Mouse (Mus musculus) MEL (cell line): ENCODE measurements at regions not wholly inside any gene's neighbourhood (a gene's known extent, or its start where the extent isn't known, plus 50 kb on each side); places are given as distances from the start of the nearest gene placed in this dataset.
A peak's percentile ranks its signal among the peaks of the same experiment; 100 is the strongest.

Experiments
- DNase-seq: peaks from one replicate; pipeline ENCODE4 v3.0.0; 2011; ENCODE audit warnings: low read depth, low spot score
- H3K27ac ChIP-seq: 2 replicates; pipeline ENCODE4 v1.5.1; 2012; ENCODE audit warnings: low read depth, mild to moderate bottlenecking, control low read depth, low read length, moderate library complexity; ENCODE audit not compliant: control insufficient read depth
- H3K27me3 ChIP-seq, 2 experiments: fragments of 150-350 bp in 1 of 2; sonication (generic) in 1 of 2; 2 replicates each; pipeline ENCODE4 v1.6.1; 2012; ENCODE audit warnings: low read length in 2 of 2, mild to moderate bottlenecking in 2 of 2, improper control_type of control experiment in 1 of 2, moderate library complexity in 1 of 2; ENCODE audit not compliant: insufficient read depth in 2 of 2, control insufficient read depth in 1 of 2
- H3K36me3 ChIP-seq, 2 experiments: 2 replicates each; pipeline ENCODE4 v1.6.1; 2012 to 2014; ENCODE audit warnings: low read length in 2 of 2, improper control_type of control experiment in 1 of 2, inconsistent platforms in 1 of 2, mild to moderate bottlenecking in 1 of 2; ENCODE audit not compliant: insufficient read depth in 2 of 2, control insufficient read depth in 1 of 2
- H3K4me1 ChIP-seq, 2 experiments: fragments of 150-350 bp in 1 of 2; sonication (generic) in 1 of 2; 2 replicates each; pipeline ENCODE4 v1.6.1; 2012; ENCODE audit warnings: low read length in 2 of 2, improper control_type of control experiment in 1 of 2, mild to moderate bottlenecking in 1 of 2; ENCODE audit not compliant: insufficient read depth in 2 of 2, control insufficient read depth in 1 of 2
- H3K4me3 ChIP-seq, 2 experiments: fragments of 150-350 bp in 1 of 2; sonication (generic) in 1 of 2; 2 replicates each; pipeline ENCODE4 v1.5.1; 2012; ENCODE audit warnings: low read depth in 2 of 2, low read length in 2 of 2, mild to moderate bottlenecking in 2 of 2, moderate library complexity in 2 of 2, control low read depth in 1 of 2, improper control_type of control experiment in 1 of 2; ENCODE audit not compliant: control insufficient read depth in 1 of 2, insufficient read depth in 1 of 2
- H3K79me2 ChIP-seq: 2 replicates; pipeline ENCODE4 v1.6.1; 2012; ENCODE audit warnings: mild to moderate bottlenecking, low read length, moderate library complexity; ENCODE audit not compliant: control insufficient read depth, poor library complexity, insufficient read depth
- H3K9ac ChIP-seq: 2 replicates; pipeline ENCODE4 v1.6.1; 2012; ENCODE audit warnings: low read depth, mild to moderate bottlenecking, control low read depth, low read length, moderate library complexity; ENCODE audit not compliant: control insufficient read depth, poor library complexity, severe bottlenecking
- H3K9me3 ChIP-seq: fragments of 150-350 bp; sonication (generic); replicated peaks from 2 replicates; pipeline ENCODE4 v1.6.1; 2012; ENCODE audit warnings: mild to moderate bottlenecking, low read length, improper control_type of control experiment, moderate library complexity; ENCODE audit not compliant: insufficient read depth
- CHD2 ChIP-seq: IDR thresholded peaks from 2 replicates; pipeline ENCODE4 v1.6.1; 2011; ENCODE audit warnings: low read length, improper control_type of control experiment
- CTCF ChIP-seq, 3 experiments: IDR thresholded peaks in 2 of 3; conservative IDR thresholded peaks in 1 of 3; 2 replicates each; pipeline ENCODE4 v1.5.1; 2011 to 2012; ENCODE audit warnings: low read length in 3 of 3, low read depth in 2 of 3, mild to moderate bottlenecking in 2 of 3, improper control_type of control experiment in 1 of 3, inconsistent platforms in 1 of 3, mixed read lengths in 1 of 3, moderate library complexity in 1 of 3; ENCODE audit not compliant: control insufficient read depth in 1 of 3, insufficient read depth in 1 of 3, poor library complexity in 1 of 3, severe bottlenecking in 1 of 3
- GATA1 ChIP-seq: IDR thresholded peaks from 2 replicates; pipeline ENCODE4 v1.6.1; 2011; ENCODE audit warnings: low read depth, low read length, improper control_type of control experiment
- JUND ChIP-seq: IDR thresholded peaks from 2 replicates; pipeline ENCODE4 v1.6.1; 2011; ENCODE audit warnings: low read depth, mild to moderate bottlenecking, improper control_type of control experiment, low read length
- MAFK ChIP-seq: IDR thresholded peaks from 2 replicates; pipeline ENCODE4 v1.6.1; 2011; ENCODE audit warnings: low read depth, mild to moderate bottlenecking, low read length, improper control_type of control experiment, borderline replicate concordance
- MAX ChIP-seq: IDR thresholded peaks from 2 replicates; pipeline ENCODE4 v1.6.1; 2011; ENCODE audit warnings: low read length, improper control_type of control experiment
- MEF2A ChIP-seq: IDR thresholded peaks from 2 replicates; pipeline ENCODE4 v1.6.1; 2014; ENCODE audit warnings: low read depth, mild to moderate bottlenecking, inconsistent platforms, low read length, improper control_type of control experiment; ENCODE audit not compliant: poor library complexity, insufficient replicate concordance, severe bottlenecking; ENCODE audit errors: extremely low read depth
- MYB ChIP-seq: IDR thresholded peaks from 2 replicates; pipeline ENCODE4 v1.6.1; 2011; ENCODE audit warnings: mild to moderate bottlenecking, low read depth, low read length, improper control_type of control experiment
- MYC ChIP-seq: IDR thresholded peaks from 2 replicates; pipeline ENCODE4 v1.6.1; 2011; ENCODE audit warnings: low read depth, mild to moderate bottlenecking, low read length, improper control_type of control experiment, moderate library complexity
- POLR2A ChIP-seq, 2 experiments: IDR thresholded peaks; 2 replicates each; pipeline ENCODE4 v1.6.1; 2011 to 2012; ENCODE audit warnings: low read length in 2 of 2, mild to moderate bottlenecking in 2 of 2, control low read depth in 1 of 2, improper control_type of control experiment in 1 of 2, low read depth in 1 of 2, moderate library complexity in 1 of 2; ENCODE audit not compliant: control insufficient read depth in 1 of 2, insufficient read depth in 1 of 2, poor library complexity in 1 of 2
- RAD21 ChIP-seq: IDR thresholded peaks from 2 replicates; pipeline ENCODE4 v1.6.1; 2011; ENCODE audit warnings: mild to moderate bottlenecking, low read depth, low read length, improper control_type of control experiment
- SIN3A ChIP-seq: IDR thresholded peaks from 2 replicates; pipeline ENCODE4 v1.6.1; 2012; ENCODE audit warnings: low read length, improper control_type of control experiment, inconsistent platforms
- SMC3 ChIP-seq: IDR thresholded peaks from 2 replicates; pipeline ENCODE4 v1.6.1; 2011; ENCODE audit warnings: low read depth, low read length, improper control_type of control experiment
- TAL1 ChIP-seq: IDR thresholded peaks from 2 replicates; pipeline ENCODE4 v1.6.1; 2012; ENCODE audit warnings: mild to moderate bottlenecking, inconsistent platforms, low read length, moderate library complexity, mixed read lengths
- TBP ChIP-seq: IDR thresholded peaks from 2 replicates; pipeline ENCODE4 v1.8.0; 2011; ENCODE audit warnings: low read depth, low read length, improper control_type of control experiment
- TCF12 ChIP-seq: IDR thresholded peaks from 2 replicates; pipeline ENCODE4 v1.6.1; 2014; ENCODE audit warnings: low read depth, mild to moderate bottlenecking, inconsistent platforms, low read length, improper control_type of control experiment, moderate library complexity
- ZC3H11A ChIP-seq: IDR thresholded peaks from 2 replicates; pipeline ENCODE4 v1.6.1; 2012; ENCODE audit warnings: low read depth, mild to moderate bottlenecking, inconsistent platforms, low read length, improper control_type of control experiment
- ZKSCAN1 ChIP-seq: IDR thresholded peaks from 2 replicates; pipeline ENCODE4 v1.6.1; 2012; ENCODE audit warnings: low read depth, mild to moderate bottlenecking, inconsistent platforms, low read length, improper control_type of control experiment, moderate library complexity
- ZMIZ1 ChIP-seq: IDR thresholded peaks from 2 replicates; pipeline ENCODE4 v1.6.1; 2012; ENCODE audit warnings: low read depth, mild to moderate bottlenecking, inconsistent platforms, low read length, improper control_type of control experiment, moderate library complexity

GRCm38 (mm10) chrX:64080717-64081116 is 71.3 kb downstream of the Gm6760 start:
- H3K27ac ChIP-seq = no peak overlapping the region
- no peaks in the 10 kb centered on the region for H3K9me3 ChIP-seq
- H3K4me3 ChIP-seq = no peak overlapping the region
- no peaks in the 10 kb centered on the region for H3K79me2 ChIP-seq
- DNase-seq = no peak
- H3K9ac ChIP-seq = no peak overlapping the region
- no peaks in the 10 kb centered on the region for H3K4me1 ChIP-seq
- H3K27me3 ChIP-seq = no peaks in the 10 kb centered on the region
- H3K36me3 ChIP-seq = no peaks in the 10 kb centered on the region
- TF ChIP-seq ZMIZ1 (no peak), SMC3 (no peak), ZC3H11A (no peak), TAL1 (no peak), CHD2 (no peak), MYB (no peak)

- Histone ChIP-seq H3K9me3 (no peaks in the 10 kb centered on the region), H3K4me3 (no peak overlapping the region), H3K27me3 (no peaks in the 10 kb centered on the region), H3K4me1 (no peaks in the 10 kb centered on the region), H3K36me3 (no peaks in the 10 kb centered on the region), H3K27ac (no peak overlapping the region), H3K79me2 (no peaks in the 10 kb centered on the region), H3K9ac (no peak overlapping the region)
- peak; percentile 2 for DNase-seq
- TF ChIP-seq MAFK (no peak), SMC3 (peak; percentile 37), CTCF (IDR thresholded peaks at IDR 0.05 in 2 of 3, conservative IDR thresholded peaks at IDR 0.05 in 1 of 3; ENCODE audit: control insufficient read depth in 1 of 3, insufficient read depth in 1 of 3, low read depth in 2 of 3, low read length in 3 of 3, poor library complexity in 1 of 3, severe bottlenecking in 1 of 3) (peak in 2 of 3 experiments; percentile 23 to 39; a peak in 3 of 6 replicates), RAD21 (peak; percentile 16), JUND (no peak), ZC3H11A (0 out of 2 replicates have a peak, but pooled peaks have one; percentile 1)
Measured at GRCm38 (mm10) chrX:64058389-64058788, 93.6 kb downstream of the Gm6760 start.

GRCm38 (mm10) chrX:64056776-64057175 is 95.2 kb downstream of the Gm6760 start:
- no peak for DNase-seq
- TF ChIP-seq RAD21 = no peak
- TF ChIP-seq MAX = no peak
- no peak for TF ChIP-seq MEF2A
- no peak for TF ChIP-seq POLR2A (IDR thresholded peaks at IDR 0.05; ENCODE audit: control insufficient read depth in 1 of 2, insufficient read depth in 1 of 2, low read depth in 1 of 2, low read length in 2 of 2, poor library complexity in 1 of 2)
- TF ChIP-seq GATA1 = no peak
- TF ChIP-seq MYB = no peak
- no peak for TF ChIP-seq TCF12
- TF ChIP-seq JUND = no peak
- TF ChIP-seq ZKSCAN1 = no peak
- no peak for TF ChIP-seq SIN3A
- no peak for TF ChIP-seq TBP
- no peak for TF ChIP-seq MYC
- no peak for TF ChIP-seq CTCF (IDR thresholded peaks at IDR 0.05 in 2 of 3, conservative IDR thresholded peaks at IDR 0.05 in 1 of 3; ENCODE audit: control insufficient read depth in 1 of 3, insufficient read depth in 1 of 3, low read depth in 2 of 3, low read length in 3 of 3, poor library complexity in 1 of 3, severe bottlenecking in 1 of 3)
- H3K9me3 ChIP-seq = no peaks in the 10 kb centered on the region
- no peak overlapping the region for H3K4me3 ChIP-seq
- no peaks in the 10 kb centered on the region for H3K4me1 ChIP-seq
- H3K79me2 ChIP-seq = no peaks in the 10 kb centered on the region
- H3K27me3 ChIP-seq = no peaks in the 10 kb centered on the region
- H3K36me3 ChIP-seq = no peaks in the 10 kb centered on the region
- H3K9ac ChIP-seq = no peak overlapping the region
- H3K27ac ChIP-seq = no peak overlapping the region
